Mouse (Mus musculus): ENCODE measurements around the gene Tshz2.

The Tshz2 gene

GRCm38 (mm10) chr2:169630070-169630469 is 2.7 kb upstream of the Tshz2 start:
- no peak for DNase-seq (ENCODE audit: low read depth, low spot score)

DNA sequence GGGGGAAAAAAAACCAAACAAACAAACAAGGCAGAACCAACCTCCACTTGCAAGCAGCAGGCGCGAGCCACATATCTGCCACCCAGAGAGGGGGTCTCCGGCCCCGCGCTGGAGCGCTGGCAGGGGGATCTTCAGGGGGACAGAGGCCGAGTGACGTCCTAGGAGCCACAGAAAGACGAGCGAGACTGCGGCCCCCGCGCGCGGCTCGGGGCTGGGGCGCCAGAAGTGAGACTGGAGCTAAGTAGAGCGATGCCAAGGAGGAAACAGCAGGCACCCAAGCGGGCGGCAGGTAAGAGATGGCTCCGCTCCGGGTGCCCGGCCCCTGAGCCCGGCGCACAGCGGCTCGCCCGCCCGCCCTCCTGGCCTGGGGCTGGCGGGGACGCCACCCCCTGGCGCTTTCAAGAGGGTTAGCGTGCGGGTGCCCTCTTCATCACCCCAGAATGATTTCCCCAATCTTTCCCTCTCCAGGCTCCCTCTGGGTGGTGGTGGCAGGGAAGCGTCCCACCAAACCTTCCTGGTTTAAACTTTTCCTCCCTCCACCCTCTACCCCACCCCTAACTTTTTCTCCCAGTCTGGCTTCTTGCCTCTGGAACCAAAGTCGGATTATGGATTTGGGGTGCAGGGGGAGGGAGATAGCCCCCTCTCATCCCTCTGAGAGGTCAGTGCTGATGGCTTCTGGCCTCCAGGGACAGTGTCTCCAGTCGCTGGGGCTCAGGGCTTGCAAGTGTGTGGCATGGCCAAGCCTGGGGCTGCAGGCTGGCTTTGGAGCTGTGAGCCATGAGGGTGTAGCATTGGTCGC is 877 bp downstream of the Tshz2 start:
- peak; percentile 26 for DNase-seq (ENCODE audit: low read depth, low spot score)

GRCm38 (mm10) chr2:169634619-169635382 is 2.0 kb downstream of the Tshz2 start:
- peak; percentile 56 for DNase-seq (ENCODE audit: low read depth, low spot score)

DNA sequence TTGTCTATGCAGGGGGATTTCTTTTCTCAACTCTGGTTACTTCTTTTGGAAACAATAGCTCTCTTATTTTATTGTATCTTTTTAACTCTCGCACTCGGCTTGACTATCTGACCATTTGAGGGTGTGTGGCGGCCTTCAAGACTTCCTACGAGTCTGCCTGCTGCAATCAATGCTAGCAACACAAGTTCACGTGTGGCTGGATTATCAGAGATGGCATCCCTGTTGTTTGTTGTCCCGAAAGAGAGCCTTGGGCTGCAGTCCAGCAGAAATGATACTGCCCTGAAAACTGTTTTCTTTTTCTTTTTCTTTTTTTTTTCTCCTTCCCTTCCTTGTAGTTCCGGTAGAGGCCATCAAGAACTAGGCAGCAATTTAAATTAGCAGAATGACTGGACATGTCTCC is 2.6 kb downstream of the Tshz2 start:
- no peak for DNase-seq (ENCODE audit: low read depth, low spot score)

DNA sequence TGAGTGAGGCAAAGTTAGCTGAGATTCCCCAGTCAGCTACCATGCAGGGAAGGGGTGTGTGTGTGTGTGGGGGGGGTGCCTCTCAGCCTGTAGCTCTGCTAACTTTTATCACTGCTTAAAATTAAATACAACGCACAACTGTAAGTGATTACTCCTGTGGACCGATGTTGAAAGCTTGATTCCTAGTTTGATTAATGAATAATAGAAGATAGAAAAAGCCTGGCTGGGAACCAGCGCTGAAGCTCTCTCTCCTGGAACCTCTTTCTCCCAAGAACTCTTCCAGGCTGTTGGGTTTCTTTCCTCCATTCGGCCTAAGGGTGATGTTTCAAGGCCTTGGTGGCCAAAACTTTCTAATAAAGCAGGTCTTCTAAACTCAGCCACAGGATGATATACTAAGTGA is 3.6 kb downstream of the Tshz2 start:
- no peak for DNase-seq (ENCODE audit: low read depth, low spot score)

- no peak for DNase-seq (ENCODE audit: low read depth, low spot score)
Measured at GRCm38 (mm10) chr2:169641547-169641946, 8.7 kb downstream of the Tshz2 start.

- no peak for DNase-seq (ENCODE audit: low read depth, low spot score)
Measured at GRCm38 (mm10) chr2:169642420-169642819, 9.6 kb downstream of the Tshz2 start.

DNA sequence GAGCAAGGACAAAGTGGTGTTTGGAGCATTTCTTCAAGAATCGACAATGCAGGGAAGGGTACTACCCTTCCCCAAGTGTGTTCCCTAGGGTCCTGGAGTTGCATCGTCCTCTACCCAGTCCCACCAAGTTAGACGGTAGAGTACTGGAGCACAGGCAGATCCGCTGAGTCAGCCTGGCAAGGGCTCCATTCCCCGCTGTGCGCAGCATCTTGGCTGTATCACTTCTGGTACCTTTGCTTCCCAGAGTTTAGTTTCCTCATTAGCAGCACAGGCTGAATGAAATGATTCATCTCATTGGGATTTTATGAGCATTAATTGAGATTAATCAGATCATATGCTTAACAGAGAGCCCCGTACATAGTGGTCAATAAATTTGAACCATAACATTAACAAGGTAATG is 14.3 kb downstream of the Tshz2 start:
- DNase-seq (ENCODE audit: low read depth, low spot score), result no peak

DNA sequence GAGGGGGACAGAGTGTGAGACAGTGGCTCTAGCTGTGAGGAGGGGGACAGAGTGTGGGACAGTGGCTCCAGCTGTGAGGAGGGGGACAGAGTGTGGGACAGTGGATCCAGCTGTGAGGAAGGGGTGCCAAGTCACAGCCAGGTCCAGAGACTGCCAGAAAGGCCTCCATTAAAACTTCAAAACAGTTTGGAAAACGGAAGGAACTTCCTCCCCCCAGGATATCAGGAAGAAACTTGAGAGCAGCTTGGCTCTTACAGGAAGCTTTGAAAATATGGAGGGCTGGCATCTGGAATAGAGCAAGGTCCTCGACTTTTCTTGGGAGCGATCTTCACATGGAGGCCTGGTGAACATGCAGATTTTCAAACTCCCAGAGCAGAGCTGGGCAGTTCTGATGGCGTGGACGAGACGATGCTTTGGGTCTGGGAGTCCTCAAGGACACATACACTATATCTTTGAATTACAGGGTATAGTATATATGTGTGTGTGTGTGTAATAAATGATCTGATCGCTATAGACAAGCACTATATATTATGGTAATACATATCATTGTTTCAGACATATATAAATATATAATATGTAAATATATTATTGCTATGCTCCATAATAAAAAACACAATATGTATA is 16.6 kb downstream of the Tshz2 start:
- no peak for DNase-seq (ENCODE audit: low read depth, low spot score)

DNA sequence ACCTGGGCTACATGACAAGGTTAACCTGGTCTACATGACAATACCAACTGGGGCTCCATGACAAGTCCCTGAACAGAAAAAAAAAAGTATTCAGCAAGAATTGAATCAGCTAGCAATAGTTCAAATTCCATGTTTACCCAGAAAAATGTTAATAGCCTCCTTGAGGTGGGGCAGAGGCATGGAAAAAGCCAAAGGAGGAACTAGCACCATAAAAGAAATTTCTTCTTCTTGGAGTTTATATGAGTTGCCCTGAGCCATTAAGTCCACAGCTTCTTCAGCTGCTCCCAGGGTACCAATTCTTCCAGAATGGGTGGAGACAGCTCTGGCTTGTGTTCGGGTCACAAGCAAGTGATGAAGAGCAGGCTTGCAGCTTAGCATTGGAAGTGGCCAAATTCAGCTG is 20.5 kb downstream of the Tshz2 start:
- no peak for DNase-seq (ENCODE audit: low read depth, low spot score)

DNA sequence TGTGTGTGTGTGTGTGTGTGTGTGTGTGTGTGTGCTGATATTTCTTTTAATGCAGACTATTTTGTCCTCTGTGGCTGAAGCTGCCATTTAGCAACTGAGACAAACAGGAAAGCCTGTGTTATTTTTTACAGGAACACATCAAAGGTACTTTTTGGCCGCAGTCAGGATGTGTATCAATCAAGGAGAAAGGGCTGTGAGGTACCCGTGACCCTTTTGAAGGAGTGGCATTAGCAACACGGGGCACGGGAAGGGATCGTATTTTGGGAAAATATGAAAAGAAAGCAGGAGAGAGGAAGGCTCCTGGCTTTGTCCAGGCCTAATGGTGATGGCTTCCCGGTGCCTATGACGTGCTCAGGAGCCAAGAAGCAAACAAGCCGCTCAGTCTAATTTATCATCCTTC is 31.0 kb downstream of the Tshz2 start:
- peak; percentile 12 for DNase-seq (ENCODE audit: low read depth, low spot score)

- no peak for DNase-seq (ENCODE audit: low read depth, low spot score)
Measured at GRCm38 (mm10) chr2:169671264-169671663, 38.5 kb downstream of the Tshz2 start.

DNA sequence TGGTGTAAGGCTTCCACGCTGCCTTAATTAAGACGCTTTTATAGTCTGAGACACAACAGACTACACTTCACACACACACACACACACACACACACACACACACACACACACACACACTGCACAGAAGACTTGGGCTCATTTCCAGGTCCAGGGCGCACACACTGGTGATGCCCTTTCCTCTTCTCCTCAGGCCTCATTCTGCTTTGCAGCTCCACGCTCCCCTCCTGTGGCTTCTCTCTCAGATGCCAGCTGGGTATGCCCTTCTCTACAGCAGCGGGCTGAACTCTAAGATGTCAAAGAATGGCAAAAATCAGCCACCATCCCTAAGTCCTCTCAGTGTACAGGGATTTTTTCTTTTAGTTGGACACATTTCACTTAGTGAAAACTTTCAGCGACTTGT is 41.0 kb downstream of the Tshz2 start:
- no peak for DNase-seq (ENCODE audit: low read depth, low spot score)

- no peak for DNase-seq (ENCODE audit: low read depth, low spot score)
Measured at GRCm38 (mm10) chr2:169674209-169674608, 41.4 kb downstream of the Tshz2 start.

GRCm38 (mm10) chr2:169679264-169679663 is 46.5 kb downstream of the Tshz2 start:
- DNase-seq (ENCODE audit: low read depth, low spot score), result no peak

GRCm38 (mm10) chr2:169679951-169680350 is 47.1 kb downstream of the Tshz2 start:
- no peak for DNase-seq (ENCODE audit: low read depth, low spot score)

- DNase-seq (ENCODE audit: low read depth, low spot score), result no peak
Measured at GRCm38 (mm10) chr2:169685260-169685659, 52.4 kb downstream of the Tshz2 start.

GRCm38 (mm10) chr2:169685747-169686146 is 52.9 kb downstream of the Tshz2 start:
- no peak for DNase-seq (ENCODE audit: low read depth, low spot score)

DNA sequence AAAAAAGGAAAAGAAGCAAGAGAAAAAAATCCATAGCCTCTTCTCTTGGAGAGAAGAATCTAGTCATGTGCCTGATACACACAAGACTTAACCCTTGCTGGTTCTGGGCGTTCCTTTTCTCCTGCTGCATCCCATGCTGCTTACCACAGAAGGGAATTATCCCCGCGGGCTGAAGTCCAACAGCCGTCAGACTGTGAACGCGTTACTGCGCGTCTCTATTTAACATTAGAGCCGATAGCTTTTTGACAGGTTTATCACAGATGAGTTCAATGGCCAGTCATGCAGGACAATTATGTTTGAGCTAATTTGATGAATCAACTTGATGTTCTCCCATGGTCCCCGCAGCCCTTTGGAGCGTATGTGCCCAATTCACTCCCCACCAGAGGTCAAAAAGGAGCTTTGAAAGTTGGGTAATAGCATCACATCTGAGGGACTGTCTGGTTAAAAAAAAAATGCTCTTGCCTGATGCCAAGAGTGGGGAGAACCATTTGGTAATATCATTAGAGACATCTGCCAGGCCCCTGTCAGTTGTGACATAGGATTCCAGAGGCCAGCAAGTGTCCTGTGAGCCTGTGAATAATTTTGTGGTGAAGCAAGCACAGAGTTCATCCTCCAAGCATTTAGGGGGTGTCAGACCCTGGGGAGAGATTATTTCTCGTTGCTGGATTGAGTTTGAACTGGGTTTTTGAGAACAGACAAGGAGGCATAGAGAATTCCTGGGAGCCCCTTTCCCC is 54.1 kb downstream of the Tshz2 start:
- DNase-seq (ENCODE audit: low read depth, low spot score), result no peak

DNA sequence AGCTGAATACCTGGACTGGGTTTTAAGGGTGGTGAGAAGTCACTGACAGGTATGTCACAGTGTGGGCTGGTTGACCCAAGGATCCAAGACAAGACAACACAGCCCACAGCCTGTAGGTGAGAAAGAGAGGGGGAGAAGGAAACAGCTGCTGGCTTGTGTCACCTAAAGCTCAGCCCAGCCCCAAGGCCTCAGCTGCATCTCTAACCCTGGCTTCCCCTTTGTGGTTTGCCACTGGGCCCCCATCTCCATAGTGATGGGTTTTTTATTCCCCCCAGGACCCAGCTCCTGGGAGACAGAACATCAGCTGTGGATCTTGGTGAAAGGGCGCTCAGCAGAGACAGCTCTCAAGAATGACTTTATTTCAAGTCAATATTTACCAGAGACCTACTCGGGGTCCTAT is 57.2 kb downstream of the Tshz2 start:
- DNase-seq (ENCODE audit: low read depth, low spot score), result no peak

GRCm38 (mm10) chr2:169694494-169694893 is 61.7 kb downstream of the Tshz2 start:
- no peak for DNase-seq (ENCODE audit: low read depth, low spot score)

DNA sequence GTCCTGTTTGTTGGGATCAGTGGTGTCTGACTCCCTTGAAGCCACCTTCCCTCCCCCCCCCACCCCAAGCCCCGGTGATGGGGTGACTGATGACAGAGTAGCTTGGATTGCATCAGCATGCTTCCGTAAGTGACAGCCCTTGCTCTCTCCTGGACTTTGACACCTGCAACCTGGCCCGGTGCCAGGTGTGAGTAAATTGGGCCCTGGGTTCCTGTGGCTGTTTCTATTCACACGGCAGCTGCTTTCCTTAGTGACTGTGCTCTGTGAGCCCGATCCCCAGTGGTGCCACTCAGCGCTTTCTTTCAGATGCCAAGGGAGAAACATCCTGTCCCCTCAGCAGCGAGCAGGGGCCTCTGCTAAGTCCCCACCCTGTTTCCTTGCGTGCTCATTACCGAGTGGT is 62.2 kb downstream of the Tshz2 start:
- DNase-seq (ENCODE audit: low read depth, low spot score), result peak; percentile 20
